Mouse (Mus musculus) left cerebral cortex, adult 11 months (tissue): ENCODE measurements around the gene Tmprss13.
A peak's percentile ranks its signal among the peaks of the same experiment; 100 is the strongest.

Source experiments
- DNase-seq: peaks from one replicate; pipeline ENCODE4 v3.0.0; 2022; ENCODE audit warnings: low spot score

The Tmprss13 gene

DNA sequence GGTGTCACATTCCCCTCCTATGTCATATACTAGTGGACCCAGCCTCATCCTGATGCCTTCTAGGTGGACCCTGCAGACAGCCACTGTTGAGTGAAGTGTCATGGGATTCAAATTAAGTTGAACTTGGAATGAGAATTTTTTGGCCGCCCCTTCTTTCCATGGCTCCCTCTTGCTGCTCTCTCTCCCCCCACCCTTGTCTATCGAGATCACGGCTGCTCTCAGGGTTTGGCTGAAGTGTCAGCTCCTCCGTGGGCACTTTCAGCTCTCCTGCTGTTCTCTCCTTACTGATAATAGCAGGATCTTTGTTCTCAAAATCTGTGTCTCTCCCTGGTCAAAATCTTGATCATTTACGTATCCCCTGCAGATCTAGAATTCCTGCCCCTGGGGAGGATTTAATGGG is 63.9 kb downstream of the Tmprss13 start:
- no peak for DNase-seq

DNA sequence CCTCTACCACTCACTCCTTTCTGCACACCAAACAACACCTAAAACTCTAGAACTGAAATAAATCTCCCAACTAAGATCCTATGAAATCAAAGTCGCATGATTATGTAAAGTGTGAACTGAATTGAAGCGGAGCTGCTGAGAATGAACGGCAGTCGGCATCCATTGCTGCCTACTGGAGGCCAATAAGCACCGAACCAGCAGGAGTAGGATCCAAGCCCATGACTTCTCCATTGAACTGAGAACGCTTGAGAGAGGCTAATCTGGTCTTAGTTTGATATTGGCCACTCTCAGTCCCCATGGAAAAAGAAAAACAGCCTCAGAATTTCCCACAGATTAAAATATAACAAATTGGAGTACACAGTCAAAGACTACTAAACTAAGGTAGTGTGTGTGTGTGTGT is 65.0 kb downstream of the Tmprss13 start:
- DNase-seq: no peak

DNA sequence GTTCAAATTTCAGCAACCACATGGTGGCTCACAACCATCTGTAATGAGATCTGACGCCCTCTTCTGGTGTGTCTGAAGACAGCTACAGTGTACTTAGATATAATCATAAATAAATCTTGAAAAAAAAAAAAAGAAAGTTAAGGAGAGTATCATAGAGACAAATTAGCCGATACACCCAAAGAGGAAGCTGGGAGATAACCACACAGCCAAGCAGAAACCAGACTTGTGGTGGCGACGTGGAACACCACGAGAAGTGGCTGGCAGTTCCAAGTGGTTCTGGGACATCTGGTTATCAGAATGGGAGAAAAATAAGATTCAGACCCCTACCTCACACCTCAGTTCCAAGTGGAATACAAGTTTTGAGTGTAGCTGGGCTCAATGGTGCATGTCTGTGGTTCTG is 67.8 kb downstream of the Tmprss13 start:
- no peak for DNase-seq

DNA sequence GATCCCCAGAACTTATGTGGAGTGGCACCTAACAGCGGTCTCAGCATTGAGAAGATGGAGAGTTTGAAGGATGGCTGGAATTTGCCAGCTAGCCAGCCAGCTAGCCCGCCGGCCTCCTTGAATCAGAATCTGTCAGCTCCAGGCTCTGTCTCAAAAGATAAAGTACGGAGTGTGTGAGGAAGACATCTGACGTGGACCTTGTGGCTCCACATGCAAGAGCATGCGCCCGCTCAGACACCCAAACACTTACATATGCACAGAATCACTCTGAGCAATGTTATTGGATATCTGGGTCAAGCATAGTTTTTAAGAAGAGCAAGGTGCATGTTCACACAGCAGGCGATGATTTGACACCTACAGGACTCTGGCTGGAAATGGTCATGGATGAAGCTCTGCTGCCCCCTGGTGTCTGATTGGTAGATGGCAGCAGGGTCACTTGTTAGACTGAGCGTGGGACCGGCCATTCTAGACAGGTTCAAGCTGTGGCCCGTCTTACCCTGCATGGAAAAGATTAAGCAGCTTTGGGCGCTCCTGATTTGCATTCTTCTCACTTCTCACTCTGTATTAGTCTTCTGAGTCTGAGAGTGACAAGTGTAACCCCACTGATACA is 69.6 kb downstream of the Tmprss13 start:
- peak; percentile 81 for DNase-seq

DNA sequence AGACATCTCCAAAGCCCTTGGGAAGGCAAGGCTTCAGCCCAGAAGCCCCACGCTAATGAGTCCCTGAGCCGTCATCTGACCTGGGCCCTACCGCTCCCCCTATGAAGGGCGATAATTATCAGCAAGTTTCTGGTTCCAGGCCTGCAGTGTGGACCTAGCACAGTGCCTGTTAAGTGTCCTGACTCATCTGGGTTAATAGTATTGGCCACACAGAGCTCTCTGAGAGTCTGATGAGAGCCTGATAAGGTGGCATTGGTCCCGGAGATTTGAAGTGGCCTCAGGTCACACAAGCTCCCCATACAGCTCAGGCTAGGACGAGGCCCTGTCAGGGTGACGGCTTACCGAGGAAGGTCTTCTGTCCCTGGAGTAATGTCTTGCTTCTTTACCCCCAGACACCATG is 70.7 kb downstream of the Tmprss13 start:
- DNase-seq: no peak

DNA sequence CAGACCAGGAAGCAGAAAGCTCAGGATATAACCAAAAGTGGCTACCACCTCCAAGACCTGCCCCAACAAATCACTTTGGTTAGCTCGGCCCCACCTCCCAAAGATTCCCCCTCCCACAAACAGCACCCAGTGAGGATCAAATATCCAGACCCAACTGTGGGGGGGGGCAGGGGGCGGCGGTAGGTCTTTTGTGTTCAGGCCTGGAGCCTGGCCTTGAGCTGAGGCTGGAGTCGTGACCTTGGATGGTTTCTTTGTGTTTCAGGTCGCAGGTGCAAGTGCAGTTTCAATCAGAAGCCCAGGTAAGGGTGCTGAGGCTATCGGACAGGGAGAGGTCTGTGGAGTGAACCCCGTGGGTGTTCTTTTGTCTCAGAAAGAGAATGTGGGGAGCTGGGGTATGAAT is 72.4 kb downstream of the Tmprss13 start:
- no peak for DNase-seq

DNA sequence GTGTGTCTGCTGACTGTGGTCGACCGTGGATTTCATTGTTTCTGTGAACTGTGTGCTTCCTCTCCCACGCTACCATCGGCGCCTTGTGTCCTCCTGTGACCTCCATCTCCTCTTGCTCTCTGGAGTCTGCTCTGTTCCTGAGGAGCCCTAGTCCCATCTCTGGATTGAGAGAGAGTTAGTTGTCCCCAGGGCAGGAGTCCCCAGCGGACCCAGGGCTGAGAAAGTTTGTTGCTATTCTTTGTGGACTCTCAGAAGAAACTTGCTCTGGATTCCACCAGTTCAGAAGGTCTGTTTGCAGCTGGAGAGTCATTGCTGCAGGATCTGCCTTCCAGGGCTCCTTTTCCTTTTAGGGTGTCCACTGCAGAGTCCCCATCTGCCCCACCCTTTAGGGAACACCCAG is 76.3 kb downstream of the Tmprss13 start:
- no peak for DNase-seq

DNA sequence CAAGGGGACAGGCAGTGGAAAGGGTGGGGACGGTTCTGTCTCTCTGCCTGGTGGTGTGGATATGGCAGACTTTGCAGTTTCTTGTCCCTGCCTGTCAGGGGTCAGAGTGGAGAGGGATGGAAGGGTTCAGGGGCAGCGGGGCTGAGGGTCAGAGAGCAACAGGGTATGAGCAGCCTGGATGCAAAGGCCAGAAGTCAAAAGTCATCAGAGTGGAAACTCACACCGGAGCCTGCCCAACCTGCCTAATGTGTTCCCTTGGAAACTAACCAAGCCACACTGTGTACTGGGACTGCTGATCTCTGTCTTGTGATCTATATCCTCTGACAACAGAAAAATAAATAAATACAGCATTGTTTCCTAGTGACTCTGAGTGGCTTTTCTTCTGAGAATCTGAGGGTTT is 76.9 kb downstream of the Tmprss13 start:
- DNase-seq: no peak
